Mouse (Mus musculus): ENCODE results near the gene Mef2b. TPM values are rescaled to one million over a fixed set of nuclear protein-coding genes. Genes with fewer than 3 reads are reported as not detected.

Mef2b gene
- total and polyA plus RNA-seq, 3 experiments, result 60.1 to 232 (median 168) TPM

- peak; percentile 58 for TF ChIP-seq MXI1 (IDR thresholded peaks at IDR 0.05; ENCODE audit: low read depth, low read length)
- no peak for TF ChIP-seq ZMIZ1 (IDR thresholded peaks at IDR 0.05; ENCODE audit: low read depth, low read length)
- peak; percentile 95 for TF ChIP-seq SIN3A (IDR thresholded peaks at IDR 0.05; ENCODE audit: low read length)
- H3K4me1 ChIP-seq (ENCODE audit: control insufficient read depth in 1 of 2, insufficient read depth in 2 of 2), result peaks cover 18 to 64% of the 10 kb centered on the region in 2 experiments
- H3K27me3 ChIP-seq (replicated peaks), result peaks cover 7% of the 10 kb centered on the region
- DNase-seq (ENCODE audit: extremely low read depth), result peak; percentile 78
- no peaks in the 10 kb centered on the region for H3K36me3 ChIP-seq (replicated peaks in 1 of 2; ENCODE audit: control insufficient read depth in 1 of 2, insufficient read depth in 1 of 2, low read length in 1 of 2)
- H3K9me3 ChIP-seq (replicated peaks; ENCODE audit: low read length), result no peaks in the 10 kb centered on the region
- no peaks in the 10 kb centered on the region for H3K79me2 ChIP-seq (replicated peaks; ENCODE audit: control insufficient read depth, extremely low read depth, insufficient read depth, poor library complexity, severe bottlenecking)
- H3K4me2 ChIP-seq (ENCODE audit: insufficient read depth, low read depth, poor library complexity, severe bottlenecking), result no peak overlapping the region
- H3K4me3 ChIP-seq (replicated peaks in 1 of 3; ENCODE audit: low read depth in 2 of 3, low read length in 2 of 3, poor library complexity in 1 of 3), result no peak overlapping the region
- in situ Hi-C loops (cut with MboI; ENCODE audit: low pct_ligation_motif_present, low pct_unique_long_range_greater_than_20kb, low sequenced_read_pairs) (no loop called here), dilution Hi-C loops (cut with MboI; ENCODE audit: extremely low pct_ligation_motif_present, extremely low pct_unique_long_range_greater_than_20kb, low sequenced_read_pairs) (no loop called here)
- no peak overlapping the region for H3K9ac ChIP-seq (ENCODE audit: insufficient read depth, low read depth)
- H3K27ac ChIP-seq (ENCODE audit: insufficient read depth, low read depth), result no peak overlapping the region
Observed at GRCm38 (mm10) chr8:70117611-70118010, 21.9 kb upstream of the Mef2b start.

- Histone ChIP-seq H3K27me3 (replicated peaks) (peaks cover 7% of the 10 kb centered on the region), H3K9me3 (replicated peaks; ENCODE audit: low read length) (no peaks in the 10 kb centered on the region)
- in situ Hi-C loops (cut with MboI; ENCODE audit: low pct_ligation_motif_present, low pct_unique_long_range_greater_than_20kb, low sequenced_read_pairs), result no loop called here
Observed at GRCm38 (mm10) chr8:70118726-70119700, 20.5 kb upstream of the Mef2b start.

GRCm38 (mm10) chr8:70120667-70121066 lies 18.8 kb upstream of the Mef2b start, which contains the start of gene Ncan:
Gene Ncan, minus strand, starts transcription at chr8:70120873.
- no peak within 1 kb of the TSS for H3K27ac ChIP-seq (ENCODE audit: insufficient read depth, low read depth)
- in situ Hi-C loops (cut with MboI; ENCODE audit: low pct_ligation_motif_present, low pct_unique_long_range_greater_than_20kb, low sequenced_read_pairs) (no loop called here), dilution Hi-C loops (cut with MboI; ENCODE audit: extremely low pct_ligation_motif_present, extremely low pct_unique_long_range_greater_than_20kb, low sequenced_read_pairs) (no loop called here)
- H3K79me2 ChIP-seq (replicated peaks; ENCODE audit: control insufficient read depth, extremely low read depth, insufficient read depth, poor library complexity, severe bottlenecking), result no peaks in the 10 kb centered on the region
- no peaks in the 10 kb centered on the region for H3K36me3 ChIP-seq (replicated peaks in 1 of 2; ENCODE audit: control insufficient read depth in 1 of 2, insufficient read depth in 1 of 2, low read length in 1 of 2)
- H3K4me1 ChIP-seq (ENCODE audit: control insufficient read depth in 1 of 2, insufficient read depth in 2 of 2), result peaks cover 10 to 38% of the 10 kb centered on the region in 2 experiments
- H3K9ac ChIP-seq (ENCODE audit: insufficient read depth, low read depth), result no peak within 1 kb of the TSS
- H3K4me2 ChIP-seq (ENCODE audit: insufficient read depth, low read depth, poor library complexity, severe bottlenecking), result no peak within 1 kb of the TSS
- TF ChIP-seq NRF1 (IDR thresholded peaks at IDR 0.05; ENCODE audit: low read depth, low read length) (peak; percentile 71), MYC (IDR thresholded peaks at IDR 0.05; ENCODE audit: low read depth, low read length) (no peak)
- no peak for DNase-seq (ENCODE audit: extremely low read depth)
- H3K9me3 ChIP-seq (replicated peaks; ENCODE audit: low read length), result no peaks in the 10 kb centered on the region
- H3K4me3 ChIP-seq (replicated peaks in 1 of 3; ENCODE audit: low read depth in 2 of 3, low read length in 2 of 3, poor library complexity in 1 of 3), result no peak within 1 kb of the TSS
- H3K27me3 ChIP-seq (replicated peaks), result peaks cover 7% of the 10 kb centered on the region

More at GRCm38 (mm10) chr8:70118726-70119700, 20.5 kb upstream of the Mef2b start:
- no peak overlapping the region for H3K9ac ChIP-seq (ENCODE audit: insufficient read depth, low read depth)
- H3K27ac ChIP-seq (ENCODE audit: insufficient read depth, low read depth), result no peak overlapping the region
- H3K36me3 ChIP-seq (replicated peaks in 1 of 2; ENCODE audit: control insufficient read depth in 1 of 2, insufficient read depth in 1 of 2, low read length in 1 of 2), result no peaks in the 10 kb centered on the region
- dilution Hi-C loops (cut with MboI; ENCODE audit: extremely low pct_ligation_motif_present, extremely low pct_unique_long_range_greater_than_20kb, low sequenced_read_pairs), result no loop called here
- DNase-seq (ENCODE audit: extremely low read depth), result peak; percentile 37
- no peaks in the 10 kb centered on the region for H3K79me2 ChIP-seq (replicated peaks; ENCODE audit: control insufficient read depth, extremely low read depth, insufficient read depth, poor library complexity, severe bottlenecking)
- H3K4me1 ChIP-seq (ENCODE audit: control insufficient read depth in 1 of 2, insufficient read depth in 2 of 2), result peaks cover 16 to 54% of the 10 kb centered on the region in 2 experiments
- TF ChIP-seq ZMIZ1 (IDR thresholded peaks at IDR 0.05; ENCODE audit: low read depth, low read length) (no peak), SMC3 (IDR thresholded peaks at IDR 0.05; ENCODE audit: low read depth, low read length) (no peak), TBP (conservative IDR thresholded peaks at IDR 0.05; ENCODE audit: low read depth, low read length) (no peak), USF1 (IDR thresholded peaks at IDR 0.05; ENCODE audit: low read depth, low read length) (no peak), CHD1 (IDR thresholded peaks at IDR 0.05; ENCODE audit: low read depth, low read length) (no peak), USF2 (conservative IDR thresholded peaks at IDR 0.05; ENCODE audit: low read depth, low read length) (no peak), E2F4 (IDR thresholded peaks at IDR 0.05; ENCODE audit: insufficient replicate concordance, low read depth, low read length) (no peak), CHD2 (IDR thresholded peaks at IDR 0.05; ENCODE audit: low read length) (no peak), MEF2A (IDR thresholded peaks at IDR 0.05; ENCODE audit: borderline replicate concordance, low read depth, low read length) (no peak), UBTF (IDR thresholded peaks at IDR 0.05; ENCODE audit: low read depth, low read length) (no peak), MYC (IDR thresholded peaks at IDR 0.05; ENCODE audit: low read depth, low read length) (no peak)
- H3K4me3 ChIP-seq (replicated peaks in 1 of 3; ENCODE audit: low read depth in 2 of 3, low read length in 2 of 3, poor library complexity in 1 of 3), result no peak overlapping the region
- no peak overlapping the region for H3K4me2 ChIP-seq (ENCODE audit: insufficient read depth, low read depth, poor library complexity, severe bottlenecking)
